Mouse (Mus musculus) forebrain, embryonic 13.5 days (tissue): ENCODE measurements around the gene Rgmb. TPM values are rescaled to one million over a fixed set of nuclear protein-coding genes. Genes with fewer than 3 reads are reported as not detected.

ENCODE experiments used
- ATAC-seq: fragments of 200-750 bp; cut with Nextera tagmentation; 2 replicates; pipeline ENCODE4 v1.8.0; 2017
- H3K27ac ChIP-seq: fragments of 300-500 bp; sonication (generic); 2 replicates; pipeline ENCODE4 v1.5.1; 2015; ENCODE audit warnings: inconsistent platforms, mild to moderate bottlenecking, moderate library complexity
- H3K27me3 ChIP-seq: fragments of 300-500 bp; sonication (generic); 2 replicates; pipeline ENCODE4 v1.6.1; 2015; ENCODE audit warnings: mild to moderate bottlenecking, inconsistent platforms
- H3K36me3 ChIP-seq: fragments of 300-500 bp; sonication (generic); 2 replicates; pipeline ENCODE4 v1.6.1; 2015; ENCODE audit warnings: mild to moderate bottlenecking, inconsistent platforms; ENCODE audit not compliant: poor library complexity, severe bottlenecking
- H3K4me1 ChIP-seq: fragments of 300-500 bp; sonication (generic); 2 replicates; pipeline ENCODE4 v1.6.1; 2015; ENCODE audit warnings: inconsistent platforms
- H3K4me2 ChIP-seq: fragments of 300-500 bp; sonication (generic); 2 replicates; pipeline ENCODE4 v1.6.1; 2015; ENCODE audit warnings: inconsistent platforms, mild to moderate bottlenecking, moderate library complexity
- H3K4me3 ChIP-seq: fragments of 300-500 bp; sonication (generic); 2 replicates; pipeline ENCODE4 v1.5.1; 2015; ENCODE audit warnings: mild to moderate bottlenecking, inconsistent platforms
- H3K9ac ChIP-seq: fragments of 300-500 bp; sonication (generic); 2 replicates; pipeline ENCODE4 v1.6.1; 2015; ENCODE audit warnings: mild to moderate bottlenecking, inconsistent platforms
- H3K9me3 ChIP-seq: fragments of 300-500 bp; sonication (generic); replicated peaks from 2 replicates; pipeline ENCODE4 v1.6.1; 2016; ENCODE audit warnings: inconsistent platforms
- WGBS: fragments of 180-500 bp; shearing (Covaris S2); methylation state at CpG from one replicate; pipeline ENCODE4 v1.1.7; 2015; 5-methylcytosine and 5-hydroxymethylcytosine counted together
- polyA plus RNA-seq: library from polyadenylated mRNA; unstranded; fragments of >200 nt; fragmentation: Nextera tagmentation; extraction: Ambion mirVana; gene quantifications from 2 replicates; pipeline ENCODE4 v1.2.1, GENCODE M21; 2015

Gene Rgmb
- polyA plus RNA-seq, 1 experiment from 2014 or later: 39.2 TPM

GRCm38 (mm10) chr17:15829198-15830170 lies 1.4 kb downstream of the Rgmb start:
- H3K27ac ChIP-seq: peak overlapping the region; percentile 88
- H3K9ac ChIP-seq: peak overlapping the region; percentile 86
- no peaks in the 10 kb centered on the region for H3K9me3 ChIP-seq
- peaks cover 46% of the 10 kb centered on the region for H3K4me1 ChIP-seq
- H3K4me3 ChIP-seq: peak overlapping the region; percentile 70
- no peak for ATAC-seq
- peak overlapping the region; percentile 85 for H3K4me2 ChIP-seq
- H3K36me3 ChIP-seq: no peaks in the 10 kb centered on the region
- 1% methylated on average over 20 of the region's 20 CpGs for WGBS
- H3K27me3 ChIP-seq: no peaks in the 10 kb centered on the region

- Histone ChIP-seq H3K36me3 (no peaks in the 10 kb centered on the region), H3K4me3 (peak overlapping the region; percentile 70), H3K27ac (peak overlapping the region; percentile 88; the same call in 1 of the 2 replicates), H3K4me2 (peak overlapping the region; percentile 90), H3K27me3 (no peaks in the 10 kb centered on the region), H3K4me1 (peaks cover 57% of the 10 kb centered on the region), H3K9ac (no peak overlapping the region), H3K9me3 (no peaks in the 10 kb centered on the region)
- WGBS: 58% methylated on average over 8 of the region's 8 CpGs
- ATAC-seq: no peak
Measured at GRCm38 (mm10) chr17:15828131-15828917, 2.5 kb downstream of the Rgmb start.

GRCm38 (mm10) chr17:15826928-15827327 lies 3.9 kb downstream of the Rgmb start:
- H3K9me3 ChIP-seq: no peaks in the 10 kb centered on the region
- WGBS: under 1% methylated on average over 18 of the region's 18 CpGs

GRCm38 (mm10) chr17:15826444-15826909 lies 4.4 kb downstream of the Rgmb start:
- H3K4me2 ChIP-seq: peak overlapping the region; percentile 90
- peaks cover 57% of the 10 kb centered on the region for H3K4me1 ChIP-seq
- no peaks in the 10 kb centered on the region for H3K27me3 ChIP-seq

More at GRCm38 (mm10) chr17:15826928-15827327, 3.9 kb downstream of the Rgmb start:
- no peaks in the 10 kb centered on the region for H3K36me3 ChIP-seq
- H3K4me1 ChIP-seq: peaks cover 57% of the 10 kb centered on the region
- no peaks in the 10 kb centered on the region for H3K27me3 ChIP-seq
- H3K4me2 ChIP-seq: peak overlapping the region; percentile 90
- peak; percentile 22 for ATAC-seq
- peak overlapping the region; percentile 90 for H3K4me3 ChIP-seq
- H3K27ac ChIP-seq: peak overlapping the region; percentile 94
- peak overlapping the region; percentile 96 for H3K9ac ChIP-seq

GRCm38 (mm10) chr17:15825481-15826396 lies 5.1 kb downstream of the Rgmb start:
- Histone ChIP-seq H3K4me3 (peak overlapping the region; percentile 90), H3K27me3 (no peaks in the 10 kb centered on the region), H3K9me3 (no peaks in the 10 kb centered on the region), H3K4me1 (peaks cover 59% of the 10 kb centered on the region), H3K27ac (peak overlapping the region; percentile 94), H3K4me2 (peak overlapping the region; percentile 90), H3K36me3 (peaks cover 2% of the 10 kb centered on the region), H3K9ac (peak overlapping the region; percentile 96)
- peak; percentile 58 for ATAC-seq
- WGBS: under 1% methylated on average over 64 of the region's 102 CpGs

More at GRCm38 (mm10) chr17:15826444-15826909, 4.4 kb downstream of the Rgmb start:
- Histone ChIP-seq H3K9ac (peak overlapping the region; percentile 96), H3K36me3 (no peaks in the 10 kb centered on the region), H3K4me3 (peak overlapping the region; percentile 90), H3K27ac (peak overlapping the region; percentile 94), H3K9me3 (no peaks in the 10 kb centered on the region)
- under 1% methylated on average over 26 of the region's 34 CpGs for WGBS
- peak; percentile 94 for ATAC-seq

GRCm38 (mm10) chr17:15824854-15825253 lies 6.0 kb downstream of the Rgmb start:
- peak overlapping the region; percentile 90 for H3K4me3 ChIP-seq
- H3K36me3 ChIP-seq: peaks cover 10% of the 10 kb centered on the region
- peaks cover 64% of the 10 kb centered on the region for H3K4me1 ChIP-seq
- peak overlapping the region; percentile 96 for H3K9ac ChIP-seq
- H3K4me2 ChIP-seq: peak overlapping the region; percentile 90
- H3K27me3 ChIP-seq: no peaks in the 10 kb centered on the region
- WGBS: 22% methylated on average over 3 of the region's 3 CpGs
- no peaks in the 10 kb centered on the region for H3K9me3 ChIP-seq
- ATAC-seq: no peak
- H3K27ac ChIP-seq: peak overlapping the region; percentile 65; the same call in 1 of the 2 replicates

- no peak for ATAC-seq
- Histone ChIP-seq H3K4me3 (peak overlapping the region; percentile 90), H3K36me3 (peaks cover 14% of the 10 kb centered on the region), H3K4me2 (peak overlapping the region; percentile 90), H3K27ac (peak overlapping the region; percentile 65; the same call in 1 of the 2 replicates), H3K4me1 (peaks cover 64% of the 10 kb centered on the region), H3K27me3 (no peaks in the 10 kb centered on the region), H3K9me3 (no peaks in the 10 kb centered on the region), H3K9ac (peak overlapping the region; percentile 96)
- WGBS: 43% methylated on average over 11 of the region's 11 CpGs
Measured at GRCm38 (mm10) chr17:15824337-15824736, 6.5 kb downstream of the Rgmb start.

GRCm38 (mm10) chr17:15823838-15824237 lies 7.0 kb downstream of the Rgmb start:
- Histone ChIP-seq H3K4me3 (peak overlapping the region; percentile 90), H3K27me3 (no peaks in the 10 kb centered on the region), H3K4me2 (peak overlapping the region; percentile 90), H3K4me1 (peaks cover 61% of the 10 kb centered on the region), H3K9me3 (no peaks in the 10 kb centered on the region), H3K27ac (peak overlapping the region; percentile 65), H3K9ac (peak overlapping the region; percentile 96), H3K36me3 (peaks cover 14% of the 10 kb centered on the region)
- no peak for ATAC-seq
- WGBS: 38% methylated on average over 3 of the region's 3 CpGs

GRCm38 (mm10) chr17:15823215-15823614 lies 7.6 kb downstream of the Rgmb start:
- Histone ChIP-seq H3K4me3 (peak overlapping the region; percentile 90), H3K9ac (0 out of 2 replicates have a peak overlapping the region, but pooled peaks have one; percentile 96), H3K4me2 (peak overlapping the region; percentile 90), H3K9me3 (no peaks in the 10 kb centered on the region), H3K4me1 (peaks cover 59% of the 10 kb centered on the region), H3K27me3 (no peaks in the 10 kb centered on the region), H3K36me3 (peaks cover 14% of the 10 kb centered on the region), H3K27ac (no peak overlapping the region)
- WGBS: 52% methylated on average over 5 of the region's 5 CpGs
- no peak for ATAC-seq

- ATAC-seq: no peak
- peaks cover 59% of the 10 kb centered on the region for H3K4me1 ChIP-seq
- peak overlapping the region; percentile 90; the same call in 1 of the 2 replicates for H3K4me2 ChIP-seq
- WGBS: 92% methylated on average over 7 of the region's 7 CpGs
- no peak overlapping the region for H3K9ac ChIP-seq
- peaks cover 22% of the 10 kb centered on the region for H3K36me3 ChIP-seq
- no peaks in the 10 kb centered on the region for H3K9me3 ChIP-seq
- no peaks in the 10 kb centered on the region for H3K27me3 ChIP-seq
- no peak overlapping the region for H3K4me3 ChIP-seq
- no peak overlapping the region for H3K27ac ChIP-seq
Measured at GRCm38 (mm10) chr17:15822376-15822775, 8.5 kb downstream of the Rgmb start.

- no peaks in the 10 kb centered on the region for H3K9me3 ChIP-seq
- no peak overlapping the region for H3K27ac ChIP-seq
- H3K9ac ChIP-seq: no peak overlapping the region
- 91% methylated on average over 4 of the region's 4 CpGs for WGBS
- no peak overlapping the region for H3K4me2 ChIP-seq
- no peak overlapping the region for H3K4me3 ChIP-seq
- no peaks in the 10 kb centered on the region for H3K27me3 ChIP-seq
- H3K36me3 ChIP-seq: peaks cover 29% of the 10 kb centered on the region
- ATAC-seq: no peak
- peaks cover 53% of the 10 kb centered on the region for H3K4me1 ChIP-seq
Measured at GRCm38 (mm10) chr17:15821706-15822105, 9.1 kb downstream of the Rgmb start.
